Mouse (Mus musculus): Measurements from ENCODE around the gene D17Wsu92e. TPM values are rescaled to one million over a fixed set of nuclear protein-coding genes. Genes with fewer than 3 reads are reported as not detected.
A peak's percentile ranks its signal among the peaks of the same experiment; 100 is the strongest.

D17Wsu92e gene
- polyA plus RNA-seq (2015; fragmentation: Nextera tagmentation; extraction: Ambion mirVana) = 17.6 and 20.3 TPM in 2 replicates

- peak; percentile 97 for ATAC-seq
- Histone ChIP-seq H3K4me3 (ENCODE audit: low read depth, low read length) (peak within 1 kb of the TSS; percentile 93), H3K27me3 (replicated peaks; ENCODE audit: insufficient read depth, low read length) (no peaks in the 10 kb centered on the region), H3K36me3 (ENCODE audit: insufficient read depth, low read length) (no peaks in the 10 kb centered on the region), H3K4me1 (ENCODE audit: insufficient read depth, low read depth, low read length) (peaks cover 18% of the 10 kb centered on the region), H3K4me2 (replicated peaks; ENCODE audit: low read depth, low read length) (peak within 1 kb of the TSS; percentile 67), H3K27ac (ENCODE audit: low read length) (peak within 1 kb of the TSS; percentile 95), H3K9me3 (ENCODE audit: low read length) (no peaks in the 10 kb centered on the region), H3K9ac (replicated peaks; ENCODE audit: low read depth) (peak within 1 kb of the TSS; percentile 96)
- DNase-seq (ENCODE audit: low spot score) = peak; percentile 99
- TF ChIP-seq CTCF (IDR thresholded peaks at IDR 0.05) (peak; percentile 19), EP300 (IDR thresholded peaks at IDR 0.05) (peak; percentile 63)
- WGBS = 2% methylated on average over 36 of the region's 56 CpGs
Observed at GRCm38 (mm10) chr17:27820568-27821406, at the start of gene D17Wsu92e. Gene D17Wsu92e (minus strand): TSS chr17:27820648.

GRCm38 (mm10) chr17:27866737-27867136 lies 46.3 kb upstream of the D17Wsu92e start:
- no peak for TF ChIP-seq CTCF (IDR thresholded peaks at IDR 0.05)
- no peak for TF ChIP-seq EP300 (IDR thresholded peaks at IDR 0.05)
- Histone ChIP-seq H3K27me3 (replicated peaks; ENCODE audit: insufficient read depth, low read length) (no peaks in the 10 kb centered on the region), H3K4me3 (ENCODE audit: low read depth, low read length) (no peak overlapping the region), H3K4me2 (replicated peaks; ENCODE audit: low read depth, low read length) (no peak overlapping the region), H3K9me3 (ENCODE audit: low read length) (no peaks in the 10 kb centered on the region), H3K36me3 (ENCODE audit: insufficient read depth, low read length) (no peaks in the 10 kb centered on the region), H3K4me1 (ENCODE audit: insufficient read depth, low read depth, low read length) (no peaks in the 10 kb centered on the region), H3K9ac (replicated peaks; ENCODE audit: low read depth) (no peak overlapping the region), H3K27ac (ENCODE audit: low read length) (no peak overlapping the region)
- WGBS = 39% methylated on average over 4 of the region's 4 CpGs
- DNase-seq (ENCODE audit: low spot score) = peak; percentile 66
- peak; percentile 82 for ATAC-seq

GRCm38 (mm10) chr17:27865461-27865860 lies 45.0 kb upstream of the D17Wsu92e start:
- 71% methylated on average over 2 of the region's 2 CpGs for WGBS
- no peak for ATAC-seq
- no peak overlapping the region for H3K4me3 ChIP-seq (ENCODE audit: low read depth, low read length)

DNA sequence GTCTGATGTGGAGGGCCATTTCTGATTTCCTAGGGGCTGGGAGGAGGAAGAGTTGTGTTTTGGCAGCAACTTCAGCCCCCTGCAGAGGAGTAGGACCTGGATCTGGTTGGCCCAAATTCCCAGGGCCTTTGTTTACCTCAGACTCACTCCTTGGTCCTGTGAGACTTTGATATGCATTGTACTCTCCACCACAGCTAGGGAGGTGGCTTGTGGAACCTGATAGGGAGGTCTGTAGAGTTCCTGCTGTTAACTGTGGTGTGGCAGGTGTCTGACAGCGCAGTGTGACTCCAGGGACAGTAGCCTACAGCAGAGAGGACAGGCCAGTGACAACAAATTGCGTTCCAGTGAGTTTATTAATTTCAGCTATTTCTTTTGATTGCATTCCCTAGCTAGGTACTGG lies 38.7 kb upstream of the D17Wsu92e start:
- Histone ChIP-seq H3K9ac (replicated peaks; ENCODE audit: low read depth) (no peak overlapping the region), H3K27me3 (replicated peaks; ENCODE audit: insufficient read depth, low read length) (no peaks in the 10 kb centered on the region), H3K4me2 (replicated peaks; ENCODE audit: low read depth, low read length) (no peak overlapping the region), H3K27ac (ENCODE audit: low read length) (no peak overlapping the region), H3K4me3 (ENCODE audit: low read depth, low read length) (no peak overlapping the region), H3K9me3 (ENCODE audit: low read length) (no peaks in the 10 kb centered on the region), H3K36me3 (ENCODE audit: insufficient read depth, low read length) (no peaks in the 10 kb centered on the region), H3K4me1 (ENCODE audit: insufficient read depth, low read depth, low read length) (peaks cover 5% of the 10 kb centered on the region; the same call in 1 of the 2 replicates)
- 74% methylated on average over 2 of the region's 2 CpGs for WGBS
- TF ChIP-seq CTCF (IDR thresholded peaks at IDR 0.05) = no peak
- TF ChIP-seq EP300 (IDR thresholded peaks at IDR 0.05) = no peak
- DNase-seq (ENCODE audit: low spot score) (no peak), ATAC-seq (no peak)

More at GRCm38 (mm10) chr17:27865461-27865860, 45.0 kb upstream of the D17Wsu92e start:
- Histone ChIP-seq H3K27me3 (replicated peaks; ENCODE audit: insufficient read depth, low read length) (no peaks in the 10 kb centered on the region), H3K9ac (replicated peaks; ENCODE audit: low read depth) (no peak overlapping the region), H3K4me1 (ENCODE audit: insufficient read depth, low read depth, low read length) (no peaks in the 10 kb centered on the region), H3K36me3 (ENCODE audit: insufficient read depth, low read length) (no peaks in the 10 kb centered on the region), H3K27ac (ENCODE audit: low read length) (no peak overlapping the region), H3K4me2 (replicated peaks; ENCODE audit: low read depth, low read length) (no peak overlapping the region), H3K9me3 (ENCODE audit: low read length) (no peaks in the 10 kb centered on the region)
- peak; percentile 26; the same call in 1 of the 2 replicates for TF ChIP-seq CTCF (IDR thresholded peaks at IDR 0.05)
- no peak for TF ChIP-seq EP300 (IDR thresholded peaks at IDR 0.05)
- DNase-seq (ENCODE audit: low spot score) = peak; percentile 4

GRCm38 (mm10) chr17:27857649-27858475 lies 37.4 kb upstream of the D17Wsu92e start:
- TF ChIP-seq EP300 (IDR thresholded peaks at IDR 0.05) (no peak), CTCF (IDR thresholded peaks at IDR 0.05) (no peak)
- peak overlapping the region; percentile 92; the same call in 1 of the 2 replicates for H3K4me3 ChIP-seq (ENCODE audit: low read depth, low read length)
- peak overlapping the region; percentile 99 for H3K4me2 ChIP-seq (replicated peaks; ENCODE audit: low read depth, low read length)
- no peak for ATAC-seq
- no peak overlapping the region for H3K27ac ChIP-seq (ENCODE audit: low read length)
- DNase-seq (ENCODE audit: low spot score) = no peak
- no peaks in the 10 kb centered on the region for H3K9me3 ChIP-seq (ENCODE audit: low read length)
- WGBS = 32% methylated on average over 11 of the region's 11 CpGs
- H3K9ac ChIP-seq (replicated peaks; ENCODE audit: low read depth) = no peak overlapping the region
- H3K27me3 ChIP-seq (replicated peaks; ENCODE audit: insufficient read depth, low read length) = no peaks in the 10 kb centered on the region
- peaks cover 5% of the 10 kb centered on the region; the same call in 1 of the 2 replicates for H3K4me1 ChIP-seq (ENCODE audit: insufficient read depth, low read depth, low read length)
- H3K36me3 ChIP-seq (ENCODE audit: insufficient read depth, low read length) = 0 out of 2 replicates have a peak, but pooled peaks cover 3% of the 10 kb centered on the region
